Mouse (Mus musculus) thymus, adult 2 months (tissue): ENCODE measurements around the gene Ackr3.

Source experiments
- CTCF ChIP-seq: fragments of 200-500 bp; IDR thresholded peaks from 2 replicates; pipeline ENCODE4 v1.5.1; 2012; ENCODE audit warnings: mild to moderate bottlenecking, control low read depth, low read length, moderate library complexity, borderline replicate concordance; ENCODE audit not compliant: control insufficient read depth, poor library complexity, insufficient read depth; ENCODE audit errors: extremely low read depth
- POLR2A ChIP-seq: fragments of 200-500 bp; IDR thresholded peaks from 2 replicates; pipeline ENCODE4 v1.6.1; 2012; ENCODE audit warnings: mild to moderate bottlenecking, low read length, control low read depth, moderate library complexity; ENCODE audit not compliant: control insufficient read depth, poor library complexity, insufficient read depth; ENCODE audit errors: extremely low read depth

DNA sequence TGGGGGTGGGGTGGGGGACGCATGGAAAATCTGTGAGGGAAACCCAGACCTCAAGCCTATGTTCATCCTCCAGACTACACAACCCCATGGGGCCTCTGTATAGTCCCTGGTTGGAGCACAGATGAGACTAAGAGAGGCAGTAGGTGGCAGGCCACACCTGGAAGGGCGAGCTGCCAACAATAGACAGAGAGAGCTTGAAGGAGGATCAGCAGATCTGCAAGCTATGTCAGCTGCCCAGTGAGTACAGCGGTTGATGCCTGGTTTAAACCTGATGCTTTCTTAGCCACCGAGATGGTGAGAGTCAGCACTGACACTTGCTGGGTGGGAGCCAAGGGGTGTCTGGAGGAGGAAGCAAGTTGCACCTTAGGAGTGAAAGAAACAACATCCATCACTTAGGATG lies 43.5 kb downstream of the Ackr3 start:
- TF ChIP-seq CTCF = no peak
- TF ChIP-seq POLR2A = no peak
